Mouse (Mus musculus): Measurements from ENCODE around the gene Cyp2c66.
"Not testable (repeated sequence)": the region's sequence is repeated elsewhere in the genome, so short reads cannot be mapped to it uniquely, and the experiment has no call there.

The Cyp2c66 gene

DNA sequence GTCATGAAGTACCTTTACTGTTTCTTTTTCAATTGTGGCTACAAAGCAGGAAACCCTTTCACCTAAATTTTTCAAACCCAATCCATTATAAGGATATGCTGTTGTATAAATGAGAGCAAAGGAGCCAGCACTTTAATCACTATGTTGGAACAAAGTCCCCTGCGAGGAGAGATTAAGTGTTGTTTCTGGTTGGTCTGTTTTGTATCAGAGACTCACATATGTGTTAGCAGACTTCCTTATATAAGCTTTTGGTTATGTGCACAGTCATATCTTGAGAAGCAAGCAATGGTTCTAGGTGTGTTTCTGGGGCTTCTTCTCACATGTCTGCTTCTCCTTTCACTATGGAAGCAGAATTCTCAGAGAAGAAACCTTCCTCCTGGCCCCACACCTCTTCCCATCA, at the start of gene Cyp2c66:
Gene Cyp2c66, plus strand, starts transcription at position 255 of the 400 bp plus-strand sequence.
- DNase-seq (ENCODE audit: low read depth, low spot score): no peak

DNA sequence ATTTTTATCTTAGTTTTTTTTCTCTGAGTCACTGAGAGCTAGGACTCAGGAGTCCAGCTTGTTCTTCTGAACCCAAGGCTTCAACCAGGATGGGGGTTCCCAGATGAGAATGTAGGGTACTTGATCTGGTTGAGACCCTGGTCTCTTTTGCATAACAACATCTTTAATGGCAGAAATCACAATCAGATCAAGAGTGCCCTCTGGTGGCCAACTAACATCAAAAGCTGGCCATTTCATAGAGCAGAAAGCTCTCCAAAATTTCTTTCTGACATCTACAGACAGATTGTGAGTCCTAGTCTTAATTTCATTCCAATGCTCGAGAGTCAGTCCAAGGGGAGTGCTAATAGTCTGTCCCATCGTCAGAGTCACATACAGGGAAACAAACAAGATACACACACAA, 14.9 kb upstream of the Cyp2c66 start:
- DNase-seq (ENCODE audit: low read depth, low spot score): peak; percentile 53

DNA sequence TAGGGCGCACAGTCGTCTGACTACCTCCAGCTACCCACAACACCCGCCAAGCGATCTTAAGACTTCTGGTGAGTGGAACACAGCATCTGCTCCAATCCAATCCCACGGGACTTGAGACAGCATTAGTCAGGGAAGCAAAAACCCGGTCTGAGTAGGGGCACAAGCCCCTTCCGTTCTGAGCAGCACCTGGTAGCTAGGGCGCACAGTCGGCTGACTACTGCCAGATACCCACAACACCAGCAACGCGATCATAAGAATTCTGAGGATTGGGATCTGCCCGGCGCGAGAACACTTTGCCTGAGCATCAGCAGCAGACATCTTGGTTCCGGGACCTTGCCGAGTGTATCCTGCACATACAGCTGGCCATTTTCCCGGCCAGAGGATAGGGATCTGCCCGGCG, 43.1 kb downstream of the Cyp2c66 start:
- not testable (repeated sequence) for DNase-seq (ENCODE audit: low read depth, low spot score)
